Mouse (Mus musculus) ES-E14 (cell line): ENCODE measurements around the gene Spata9. TPM values are rescaled to one million over a fixed set of nuclear protein-coding genes. Genes with fewer than 3 reads are reported as not detected.

Experiments
- DNase-seq: peaks from one replicate; pipeline ENCODE4 v3.0.0-alpha.2; 2013; ENCODE audit warnings: low read depth, low spot score
- H3K27ac ChIP-seq: 2 replicates; pipeline ENCODE4 v1.5.1; 2012; ENCODE audit warnings: low read depth, mild to moderate bottlenecking, low read length, moderate library complexity, mixed read lengths; ENCODE audit not compliant: poor library complexity, insufficient read depth, severe bottlenecking
- H3K36me3 ChIP-seq: 2 replicates; pipeline ENCODE4 v1.6.1; 2012; ENCODE audit warnings: mild to moderate bottlenecking, low read length, moderate library complexity, mixed read lengths; ENCODE audit not compliant: control insufficient read depth, poor library complexity, insufficient read depth, severe bottlenecking
- H3K4me1 ChIP-seq, 2 experiments: fragments of 150-350 bp in 1 of 2; sonication (generic) in 1 of 2; 2 replicates each; pipeline ENCODE4 v1.6.1; 2012; ENCODE audit warnings: low read length in 2 of 2, mild to moderate bottlenecking in 1 of 2, mixed read lengths in 1 of 2; ENCODE audit not compliant: control insufficient read depth in 2 of 2, insufficient read depth in 2 of 2, poor library complexity in 1 of 2
- H3K4me3 ChIP-seq, 2 experiments: fragments of 150-350 bp in 1 of 2; sonication (generic) in 1 of 2; 2 replicates each; pipeline ENCODE4 v1.5.1; 2012; ENCODE audit warnings: low read length in 2 of 2, low read depth in 1 of 2, mild to moderate bottlenecking in 1 of 2, mixed read lengths in 1 of 2; ENCODE audit not compliant: insufficient read depth in 1 of 2, poor library complexity in 1 of 2, severe bottlenecking in 1 of 2
- H3K9ac ChIP-seq: 2 replicates; pipeline ENCODE4 v1.6.1; 2012; ENCODE audit warnings: low read depth, mild to moderate bottlenecking, low read length, mixed read lengths; ENCODE audit not compliant: poor library complexity, insufficient read depth, severe bottlenecking
- H3K9me3 ChIP-seq: fragments of 150-350 bp; sonication (generic); 2 replicates; pipeline ENCODE4 v1.6.1; 2012; ENCODE audit warnings: low read depth, mild to moderate bottlenecking, low read length; ENCODE audit not compliant: control insufficient read depth, insufficient read depth
- CHD2 ChIP-seq: IDR thresholded peaks from 2 replicates; pipeline ENCODE4 v1.6.1; 2014; ENCODE audit warnings: mild to moderate bottlenecking, low read depth, low read length, inconsistent platforms
- HCFC1 ChIP-seq: IDR thresholded peaks from 2 replicates; pipeline ENCODE4 v1.6.1; 2012; ENCODE audit warnings: low read length, inconsistent platforms, borderline replicate concordance; ENCODE audit not compliant: insufficient read depth
- MAFK ChIP-seq: IDR thresholded peaks from 2 replicates; pipeline ENCODE4 v1.6.1; 2014; ENCODE audit warnings: mild to moderate bottlenecking, low read depth, low read length, inconsistent platforms; ENCODE audit not compliant: insufficient read depth
- ZC3H11A ChIP-seq: IDR thresholded peaks from 2 replicates; pipeline ENCODE4 v1.6.1; 2012; ENCODE audit warnings: low read depth, mild to moderate bottlenecking, inconsistent platforms, low read length, borderline replicate concordance
- ZNF384 ChIP-seq: IDR thresholded peaks from 2 replicates; pipeline ENCODE4 v1.6.1; 2012; ENCODE audit warnings: low read depth, low read length, inconsistent platforms
- in situ Hi-C, 2 experiments: fragments of 600-800 bp; cut with MboI; formaldehyde crosslinking; loops; one replicate each; pipeline ENCODE4 v1.15.1; 2025; ENCODE audit warnings: low sequenced_read_pairs in 2 of 2, inconsistent platforms in 1 of 2; ENCODE audit not compliant: unreplicated experiment in 2 of 2
- total RNA-seq: library from RNA; depleted of rRNA; stranded (reverse); fragments of 300-350 nt; gene quantifications from 2 replicates; pipeline ENCODE4 v1.2.3, GENCODE M21; 2012

Spata9 gene
- total RNA-seq, 1 experiment: not detected

GRCm38 (mm10) chr13:75941518-75942295 is 25.2 kb upstream of the Spata9 start:
- no peak for TF ChIP-seq HCFC1
- TF ChIP-seq ZNF384: no peak
- TF ChIP-seq ZC3H11A: no peak
- TF ChIP-seq MAFK: no peak
- no peak for TF ChIP-seq CHD2
- no peak for DNase-seq

GRCm38 (mm10) chr13:75942731-75943130 is 24.2 kb upstream of the Spata9 start:
- no peak overlapping the region for H3K27ac ChIP-seq
- in situ Hi-C loops: no loop called here
- H3K9me3 ChIP-seq: no peaks in the 10 kb centered on the region
- H3K36me3 ChIP-seq: no peaks in the 10 kb centered on the region
- DNase-seq: no peak
- H3K4me3 ChIP-seq: peak overlapping the region; percentile 76 to 87
- H3K4me1 ChIP-seq: peaks cover 0 to 2% of the 10 kb centered on the region in 2 experiments; a peak in 2 of 4 replicates
- H3K9ac ChIP-seq: peak overlapping the region; percentile 86; the same call in 1 of the 2 replicates
- no peak for TF ChIP-seq HCFC1

More at GRCm38 (mm10) chr13:75941518-75942295, 25.2 kb upstream of the Spata9 start:
- in situ Hi-C loops: no loop called here
- H3K9ac ChIP-seq: no peak overlapping the region
- H3K4me1 ChIP-seq: peaks cover 0 to 2% of the 10 kb centered on the region in 2 experiments; a peak in 2 of 4 replicates
- H3K9me3 ChIP-seq: no peaks in the 10 kb centered on the region
- H3K27ac ChIP-seq: no peak overlapping the region
- H3K36me3 ChIP-seq: no peaks in the 10 kb centered on the region
- no peak overlapping the region for H3K4me3 ChIP-seq

GRCm38 (mm10) chr13:75943189-75944043 is 23.5 kb upstream of the Spata9 start, which contains the start of gene Rhobtb3:
Gene Rhobtb3, minus strand, starts transcription at chr13:75943925.
- Histone ChIP-seq H3K27ac (no peak within 1 kb of the TSS), H3K9ac (peak within 1 kb of the TSS; percentile 86), H3K4me1 (peaks cover 0 to 2% of the 10 kb centered on the region in 2 experiments; a peak in 2 of 4 replicates), H3K9me3 (no peaks in the 10 kb centered on the region), H3K36me3 (no peaks in the 10 kb centered on the region), H3K4me3 (peak within 1 kb of the TSS; percentile 76 to 87)
- DNase-seq: no peak
- TF ChIP-seq HCFC1 (peak; percentile 45; the same call in 1 of the 2 replicates), ZNF384 (no peak), CHD2 (no peak), MAFK (no peak), ZC3H11A (no peak)
- in situ Hi-C loops: no loop called here

- in situ Hi-C loops: no loop called here
- TF ChIP-seq ZNF384: peak; percentile 69; the same call in 1 of the 2 replicates
- no peak for TF ChIP-seq CHD2
- Histone ChIP-seq H3K9me3 (no peaks in the 10 kb centered on the region), H3K36me3 (no peaks in the 10 kb centered on the region), H3K4me1 (peaks cover 0 to 2% of the 10 kb centered on the region in 2 experiments; a peak in 2 of 4 replicates), H3K4me3 (peak overlapping the region; percentile 76 to 87), H3K9ac (no peak overlapping the region), H3K27ac (no peak overlapping the region)
- no peak for DNase-seq
Observed at GRCm38 (mm10) chr13:75944044-75944820, 22.7 kb upstream of the Spata9 start.
